Mouse (Mus musculus): Measurements from ENCODE around the gene Tmem14a. TPM values are rescaled to one million over a fixed set of nuclear protein-coding genes. Genes with fewer than 3 reads are reported as not detected.

Gene Tmem14a
- polyA plus RNA-seq, 1 experiment = 2.2 TPM

- H3K4me1 ChIP-seq (ENCODE audit: control insufficient read depth, insufficient read depth, insufficient read length, low read length) = peaks cover 2% of the 10 kb centered on the region; the same call in 1 of the 2 replicates
- H3K27me3 ChIP-seq (ENCODE audit: control insufficient read depth, insufficient read depth, low read length) = no peaks in the 10 kb centered on the region
- 70% methylated on average over 4 of the region's 4 CpGs for WGBS
Measured at GRCm38 (mm10) chr1:21244290-21244960, 26.1 kb downstream of the Tmem14a start.

DNA sequence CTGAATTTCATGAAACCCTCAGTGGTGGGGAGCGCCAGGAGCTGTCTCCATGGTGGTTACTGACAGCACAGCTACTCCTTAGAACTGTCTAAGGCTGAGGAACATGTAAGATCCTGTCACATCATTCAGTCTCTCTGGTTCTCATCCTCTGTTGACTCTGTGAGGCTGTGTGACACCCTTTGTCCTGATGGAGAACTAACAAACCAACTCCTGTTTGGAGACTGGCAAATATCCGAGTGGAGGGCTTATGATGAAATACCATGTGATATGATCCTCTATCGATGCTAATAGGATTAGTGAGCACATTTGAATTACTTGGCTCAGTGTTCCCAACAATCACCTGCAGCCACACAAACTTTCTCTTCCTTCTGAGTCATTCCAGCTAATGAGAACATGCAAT is 27.8 kb downstream of the Tmem14a start:
- Histone ChIP-seq H3K4me1 (ENCODE audit: control insufficient read depth, insufficient read depth, insufficient read length, low read length) (no peaks in the 10 kb centered on the region), H3K4me3 (ENCODE audit: low read depth, low read length) (no peak overlapping the region), H3K27me3 (ENCODE audit: control insufficient read depth, insufficient read depth, low read length) (no peaks in the 10 kb centered on the region), H3K36me3 (ENCODE audit: control insufficient read depth, insufficient read depth, low read length) (0 out of 2 replicates have a peak, but pooled peaks cover 2% of the 10 kb centered on the region), H3K27ac (ENCODE audit: insufficient read depth, low read depth, low read length) (no peak overlapping the region)
- TF ChIP-seq CTCF (IDR thresholded peaks at IDR 0.05; ENCODE audit: extremely low read depth, insufficient read length, insufficient replicate concordance, low read depth, low read length) (no peak), POLR2A (IDR thresholded peaks at IDR 0.05; ENCODE audit: low read depth, low read length) (no peak)
- WGBS = 75% methylated on average over 3 of the region's 3 CpGs

More at GRCm38 (mm10) chr1:21244290-21244960, 26.1 kb downstream of the Tmem14a start:
- Histone ChIP-seq H3K4me3 (ENCODE audit: low read depth, low read length) (no peak overlapping the region), H3K27ac (ENCODE audit: insufficient read depth, low read depth, low read length) (no peak overlapping the region), H3K36me3 (ENCODE audit: control insufficient read depth, insufficient read depth, low read length) (no peaks in the 10 kb centered on the region)
- TF ChIP-seq POLR2A (IDR thresholded peaks at IDR 0.05; ENCODE audit: low read depth, low read length) (no peak), CTCF (IDR thresholded peaks at IDR 0.05; ENCODE audit: extremely low read depth, insufficient read length, insufficient replicate concordance, low read depth, low read length) (no peak)

DNA sequence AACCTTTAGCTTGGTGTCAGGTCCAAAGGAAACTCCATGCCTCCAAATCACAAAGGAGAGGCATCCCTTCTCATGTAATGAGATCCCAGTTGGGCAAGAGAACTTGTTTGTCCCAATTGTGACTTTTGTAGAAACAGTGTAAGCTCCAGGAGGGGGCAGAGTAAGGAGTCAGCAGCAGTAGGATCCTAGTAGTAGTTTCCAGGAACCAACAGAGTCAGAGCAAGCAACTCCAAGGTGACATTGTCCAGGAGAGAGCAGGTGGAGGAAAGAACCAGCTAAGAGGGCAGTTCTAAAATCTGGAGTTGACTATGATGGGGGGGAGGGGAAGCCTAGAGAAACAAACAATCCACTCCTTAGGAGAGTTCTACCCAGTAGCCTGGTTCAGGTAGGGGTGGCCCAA is 29.5 kb downstream of the Tmem14a start:
- no peak overlapping the region for H3K4me3 ChIP-seq (ENCODE audit: low read depth, low read length)
- H3K36me3 ChIP-seq (ENCODE audit: control insufficient read depth, insufficient read depth, low read length) = 0 out of 2 replicates have a peak, but pooled peaks cover 2% of the 10 kb centered on the region
- no peaks in the 10 kb centered on the region for H3K27me3 ChIP-seq (ENCODE audit: control insufficient read depth, insufficient read depth, low read length)
- H3K4me1 ChIP-seq (ENCODE audit: control insufficient read depth, insufficient read depth, insufficient read length, low read length) = no peaks in the 10 kb centered on the region
- TF ChIP-seq POLR2A (IDR thresholded peaks at IDR 0.05; ENCODE audit: low read depth, low read length) (no peak), CTCF (IDR thresholded peaks at IDR 0.05; ENCODE audit: extremely low read depth, insufficient read length, insufficient replicate concordance, low read depth, low read length) (no peak)
- H3K27ac ChIP-seq (ENCODE audit: insufficient read depth, low read depth, low read length) = no peak overlapping the region

DNA sequence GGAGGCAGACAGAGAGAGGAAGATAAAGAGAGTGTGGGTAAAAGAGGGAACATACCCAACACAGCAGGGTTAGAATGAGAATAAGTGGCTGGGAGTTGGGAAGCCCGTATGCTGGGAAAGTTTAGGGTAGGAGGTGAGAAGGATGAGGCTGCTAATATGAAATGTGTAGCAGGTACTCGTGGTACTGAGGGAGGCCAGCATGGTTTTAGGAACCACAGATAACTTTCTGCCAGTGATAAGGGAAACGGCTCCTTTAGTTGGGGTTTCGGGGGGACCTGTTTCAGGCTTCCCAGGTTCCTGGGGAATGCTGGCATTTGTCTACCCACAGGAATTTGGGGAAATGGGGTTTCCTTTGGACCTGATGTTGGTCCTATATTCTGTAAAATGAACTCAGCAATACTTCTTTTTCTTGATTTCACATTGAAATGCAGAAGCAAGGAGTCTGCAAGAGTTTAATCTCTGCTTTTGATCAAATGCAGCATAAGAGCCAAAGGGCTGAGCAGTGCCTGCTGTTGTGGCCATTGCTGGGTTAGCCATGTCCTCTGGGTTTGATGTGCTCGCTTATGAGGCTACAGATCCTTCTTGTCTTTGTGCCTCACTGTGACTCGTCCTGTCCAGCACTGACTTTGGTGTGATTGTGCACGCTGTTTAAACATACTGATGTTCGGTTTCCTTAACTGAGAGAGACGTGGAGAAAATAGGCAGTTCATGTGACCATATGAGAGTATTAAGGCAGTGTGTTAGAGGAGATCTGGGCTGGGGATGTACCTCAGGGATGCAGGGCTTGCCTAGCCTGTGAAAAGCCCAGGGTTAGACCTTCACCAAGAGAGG is 30.4 kb downstream of the Tmem14a start:
- Histone ChIP-seq H3K36me3 (ENCODE audit: control insufficient read depth, insufficient read depth, low read length) (0 out of 2 replicates have a peak, but pooled peaks cover 2% of the 10 kb centered on the region), H3K4me3 (ENCODE audit: low read depth, low read length) (no peak overlapping the region), H3K27ac (ENCODE audit: insufficient read depth, low read depth, low read length) (no peak overlapping the region), H3K4me1 (ENCODE audit: control insufficient read depth, insufficient read depth, insufficient read length, low read length) (no peaks in the 10 kb centered on the region), H3K27me3 (ENCODE audit: control insufficient read depth, insufficient read depth, low read length) (no peaks in the 10 kb centered on the region)
- 79% methylated on average over 9 of the region's 9 CpGs for WGBS
- TF ChIP-seq POLR2A (IDR thresholded peaks at IDR 0.05; ENCODE audit: low read depth, low read length) (no peak), CTCF (IDR thresholded peaks at IDR 0.05; ENCODE audit: extremely low read depth, insufficient read length, insufficient replicate concordance, low read depth, low read length) (no peak)

- WGBS = 72% methylated on average over 6 of the region's 6 CpGs
- Histone ChIP-seq H3K4me3 (ENCODE audit: low read depth, low read length) (no peak overlapping the region), H3K4me1 (ENCODE audit: control insufficient read depth, insufficient read depth, insufficient read length, low read length) (peaks cover 4% of the 10 kb centered on the region; the same call in 1 of the 2 replicates), H3K27ac (ENCODE audit: insufficient read depth, low read depth, low read length) (no peak overlapping the region), H3K27me3 (ENCODE audit: control insufficient read depth, insufficient read depth, low read length) (no peaks in the 10 kb centered on the region), H3K36me3 (ENCODE audit: control insufficient read depth, insufficient read depth, low read length) (0 out of 2 replicates have a peak, but pooled peaks cover 2% of the 10 kb centered on the region)
- TF ChIP-seq CTCF (IDR thresholded peaks at IDR 0.05; ENCODE audit: extremely low read depth, insufficient read length, insufficient replicate concordance, low read depth, low read length) = no peak
- TF ChIP-seq POLR2A (IDR thresholded peaks at IDR 0.05; ENCODE audit: low read depth, low read length) = no peak
Measured at GRCm38 (mm10) chr1:21251661-21252060, 33.3 kb downstream of the Tmem14a start.

- Histone ChIP-seq H3K27ac (ENCODE audit: insufficient read depth, low read depth, low read length) (no peak overlapping the region), H3K4me1 (ENCODE audit: control insufficient read depth, insufficient read depth, insufficient read length, low read length) (peaks cover 4% of the 10 kb centered on the region; the same call in 1 of the 2 replicates), H3K36me3 (ENCODE audit: control insufficient read depth, insufficient read depth, low read length) (0 out of 2 replicates have a peak, but pooled peaks cover 2% of the 10 kb centered on the region), H3K4me3 (ENCODE audit: low read depth, low read length) (no peak overlapping the region), H3K27me3 (ENCODE audit: control insufficient read depth, insufficient read depth, low read length) (no peaks in the 10 kb centered on the region)
- WGBS = 79% methylated on average over 10 of the region's 10 CpGs
- TF ChIP-seq POLR2A (IDR thresholded peaks at IDR 0.05; ENCODE audit: low read depth, low read length) = no peak
- TF ChIP-seq CTCF (IDR thresholded peaks at IDR 0.05; ENCODE audit: extremely low read depth, insufficient read length, insufficient replicate concordance, low read depth, low read length) = no peak
Measured at GRCm38 (mm10) chr1:21252566-21253302, 34.4 kb downstream of the Tmem14a start.

Measured in small intestine, adult 2 months (tissue).